Mouse (Mus musculus): ENCODE measurements around the gene Six5.

DNA sequence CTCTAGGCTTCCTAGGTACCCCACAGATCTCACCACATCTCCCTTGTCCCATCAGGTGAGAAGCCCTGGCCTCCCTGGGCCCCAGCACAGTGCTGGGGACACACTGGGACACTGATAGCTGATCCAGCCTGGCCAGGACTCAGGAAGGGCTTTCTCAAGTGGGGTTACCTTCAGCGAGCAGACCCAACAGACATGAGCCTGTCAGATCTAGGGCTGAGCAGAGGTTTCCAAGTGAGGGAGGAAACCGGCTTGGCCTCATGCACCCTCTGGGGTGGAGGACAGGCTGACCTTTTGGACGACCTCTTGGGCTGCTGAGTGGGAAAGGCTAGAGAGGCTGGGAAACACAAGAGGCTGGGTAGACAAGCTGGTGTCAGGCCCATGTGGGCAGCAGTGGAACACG, 43.2 kb upstream of the Six5 start:
- TF ChIP-seq CTCF (IDR thresholded peaks at IDR 0.05) (no peak), EP300 (IDR thresholded peaks at IDR 0.05; ENCODE audit: insufficient read depth, low read depth, low read length) (no peak)
